Mouse (Mus musculus) spleen, adult 2 months (tissue): Measurements from ENCODE around the gene Acot11.

Source experiments
- CTCF ChIP-seq: fragments of 200-500 bp; IDR thresholded peaks from 2 replicates; pipeline ENCODE4 v1.5.1; 2011; ENCODE audit warnings: mild to moderate bottlenecking, inconsistent platforms; ENCODE audit not compliant: insufficient read depth, insufficient read length, insufficient replicate concordance; ENCODE audit errors: extremely low read depth
- POLR2A ChIP-seq: fragments of 200-500 bp; IDR thresholded peaks from 2 replicates; pipeline ENCODE4 v1.6.1; 2011; ENCODE audit warnings: low read depth, low read length, inconsistent platforms

GRCm38 (mm10) chr4:106838548-106839253 is 33.9 kb upstream of the Acot11 start:
- no peak for TF ChIP-seq POLR2A
- peak; percentile 89 for TF ChIP-seq CTCF
